Mouse (Mus musculus): ENCODE data around the gene Lrg1. TPM values are rescaled to one million over a fixed set of nuclear protein-coding genes. Genes with fewer than 3 reads are reported as not detected.

Gene Lrg1
- polyA plus RNA-seq, 1 experiment: 2.6 TPM

GRCm38 (mm10) chr17:56139355-56139754 lies 17.6 kb upstream of the Lrg1 start:
- Histone ChIP-seq H3K27ac (ENCODE audit: insufficient read depth, low read length) (peak overlapping the region; percentile 59; the same call in 1 of the 2 replicates), H3K4me1 (ENCODE audit: control insufficient read depth, insufficient read depth, low read length) (peaks cover 5% of the 10 kb centered on the region; the same call in 1 of the 2 replicates), H3K4me3 (ENCODE audit: insufficient read depth, low read length) (peak overlapping the region; percentile 96)
- TF ChIP-seq CTCF (IDR thresholded peaks at IDR 0.05; ENCODE audit: extremely low read depth, insufficient read depth, low read length) (no peak), POLR2A (IDR thresholded peaks at IDR 0.05; ENCODE audit: extremely low read depth, insufficient read depth, low read length) (no peak)

GRCm38 (mm10) chr17:56137839-56138613 lies 16.2 kb upstream of the Lrg1 start:
- peak overlapping the region; percentile 96 for H3K4me3 ChIP-seq (ENCODE audit: insufficient read depth, low read length)
- H3K4me1 ChIP-seq (ENCODE audit: control insufficient read depth, insufficient read depth, low read length): peaks cover 6% of the 10 kb centered on the region; the same call in 1 of the 2 replicates
- TF ChIP-seq POLR2A (IDR thresholded peaks at IDR 0.05; ENCODE audit: extremely low read depth, insufficient read depth, low read length): no peak
- TF ChIP-seq CTCF (IDR thresholded peaks at IDR 0.05; ENCODE audit: extremely low read depth, insufficient read depth, low read length): no peak
- no peak overlapping the region for H3K27ac ChIP-seq (ENCODE audit: insufficient read depth, low read length)

DNA sequence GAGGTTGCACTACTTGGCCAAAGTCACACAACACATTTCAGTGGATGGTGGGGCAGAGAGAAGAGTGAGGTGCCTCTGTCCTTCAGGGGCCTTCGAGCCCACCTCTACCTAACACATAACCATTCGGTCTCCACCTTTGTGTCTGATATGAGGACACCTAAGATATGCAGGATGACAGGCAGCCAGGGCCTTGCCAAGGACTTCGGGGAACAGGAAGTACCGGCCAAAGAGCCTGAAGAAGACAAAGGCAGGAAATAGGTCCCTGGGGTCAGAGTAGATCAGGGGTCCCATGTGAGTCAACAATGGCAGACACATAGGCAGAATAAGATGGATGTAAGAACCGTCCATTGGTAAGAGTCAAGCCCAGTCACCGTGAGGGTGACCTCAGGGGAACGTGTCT lies 14.8 kb upstream of the Lrg1 start:
- H3K4me1 ChIP-seq (ENCODE audit: control insufficient read depth, insufficient read depth, low read length): peaks cover 6% of the 10 kb centered on the region; the same call in 1 of the 2 replicates
- no peak for TF ChIP-seq POLR2A (IDR thresholded peaks at IDR 0.05; ENCODE audit: extremely low read depth, insufficient read depth, low read length)
- no peak for TF ChIP-seq CTCF (IDR thresholded peaks at IDR 0.05; ENCODE audit: extremely low read depth, insufficient read depth, low read length)
- no peak overlapping the region for H3K4me3 ChIP-seq (ENCODE audit: insufficient read depth, low read length)
- no peak overlapping the region for H3K27ac ChIP-seq (ENCODE audit: insufficient read depth, low read length)

DNA sequence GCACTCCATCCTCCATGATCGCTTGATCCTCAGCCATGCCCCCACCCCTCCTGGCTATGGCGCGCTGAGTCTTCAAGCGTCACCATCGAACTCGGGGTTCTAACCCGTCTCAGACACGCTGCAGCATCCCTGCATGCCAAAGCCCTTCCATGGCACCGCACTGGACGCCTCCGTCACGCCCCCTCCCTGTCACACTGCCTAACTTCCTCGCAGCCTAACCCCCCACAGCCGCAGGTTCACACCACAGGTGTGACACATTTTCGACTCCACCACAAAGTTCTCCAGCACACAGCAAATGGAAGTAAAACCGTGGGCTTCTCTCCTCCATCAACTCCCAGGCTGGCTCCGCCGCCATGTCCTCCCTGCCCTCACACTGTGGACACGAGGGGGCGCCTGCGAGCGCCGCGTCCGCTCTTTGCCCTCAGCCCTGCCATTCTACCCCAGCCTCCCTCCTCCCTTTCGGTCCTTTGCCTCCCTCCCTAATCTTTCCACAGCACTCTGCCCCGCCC lies 12.7 kb upstream of the Lrg1 start:
- H3K27ac ChIP-seq (ENCODE audit: insufficient read depth, low read length): peak overlapping the region; percentile 36
- H3K4me3 ChIP-seq (ENCODE audit: insufficient read depth, low read length): 0 out of 2 replicates have a peak overlapping the region, but pooled peaks have one; percentile 1
- TF ChIP-seq CTCF (IDR thresholded peaks at IDR 0.05; ENCODE audit: extremely low read depth, insufficient read depth, low read length): peak; percentile 57
- no peak for TF ChIP-seq POLR2A (IDR thresholded peaks at IDR 0.05; ENCODE audit: extremely low read depth, insufficient read depth, low read length)
- peaks cover 6% of the 10 kb centered on the region; the same call in 1 of the 2 replicates for H3K4me1 ChIP-seq (ENCODE audit: control insufficient read depth, insufficient read depth, low read length)

- Histone ChIP-seq H3K4me1 (ENCODE audit: control insufficient read depth, insufficient read depth, low read length) (peaks cover 6% of the 10 kb centered on the region; the same call in 1 of the 2 replicates), H3K27ac (ENCODE audit: insufficient read depth, low read length) (peak overlapping the region; percentile 76), H3K4me3 (ENCODE audit: insufficient read depth, low read length) (0 out of 2 replicates have a peak overlapping the region, but pooled peaks have one; percentile 2)
- TF ChIP-seq POLR2A (IDR thresholded peaks at IDR 0.05; ENCODE audit: extremely low read depth, insufficient read depth, low read length) (no peak), CTCF (IDR thresholded peaks at IDR 0.05; ENCODE audit: extremely low read depth, insufficient read depth, low read length) (no peak)
Observed at GRCm38 (mm10) chr17:56133457-56134363, 11.9 kb upstream of the Lrg1 start.

- no peak overlapping the region for H3K27ac ChIP-seq (ENCODE audit: insufficient read depth, low read length)
- TF ChIP-seq CTCF (IDR thresholded peaks at IDR 0.05; ENCODE audit: extremely low read depth, insufficient read depth, low read length) (peak; percentile 77), POLR2A (IDR thresholded peaks at IDR 0.05; ENCODE audit: extremely low read depth, insufficient read depth, low read length) (no peak)
- H3K4me3 ChIP-seq (ENCODE audit: insufficient read depth, low read length): no peak overlapping the region
- H3K4me1 ChIP-seq (ENCODE audit: control insufficient read depth, insufficient read depth, low read length): peaks cover 6% of the 10 kb centered on the region; the same call in 1 of the 2 replicates
Observed at GRCm38 (mm10) chr17:56132661-56133060, 10.9 kb upstream of the Lrg1 start.

DNA sequence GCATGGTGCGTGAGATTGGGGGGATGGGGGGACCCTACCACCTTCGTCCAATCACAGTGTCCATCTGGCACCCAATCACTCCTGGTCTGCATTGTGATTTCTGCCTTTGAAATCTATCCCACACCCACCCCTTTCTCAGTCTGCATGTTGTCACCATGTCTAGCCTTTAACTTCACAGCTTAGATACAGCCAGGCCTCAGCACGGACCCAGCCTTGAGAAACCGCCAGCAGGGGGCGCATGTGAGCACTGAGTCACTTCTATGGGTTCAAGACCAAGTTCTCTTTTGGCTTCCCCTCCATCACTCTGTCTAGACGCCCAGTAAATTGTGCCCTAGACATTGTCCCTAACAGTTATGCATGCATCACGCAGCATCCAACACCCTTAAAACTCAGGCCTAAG lies 10.0 kb upstream of the Lrg1 start:
- H3K4me1 ChIP-seq (ENCODE audit: control insufficient read depth, insufficient read depth, low read length): peaks cover 6% of the 10 kb centered on the region; the same call in 1 of the 2 replicates
- no peak overlapping the region for H3K27ac ChIP-seq (ENCODE audit: insufficient read depth, low read length)
- peak; percentile 74 for TF ChIP-seq CTCF (IDR thresholded peaks at IDR 0.05; ENCODE audit: extremely low read depth, insufficient read depth, low read length)
- no peak for TF ChIP-seq POLR2A (IDR thresholded peaks at IDR 0.05; ENCODE audit: extremely low read depth, insufficient read depth, low read length)
- H3K4me3 ChIP-seq (ENCODE audit: insufficient read depth, low read length): no peak overlapping the region

DNA sequence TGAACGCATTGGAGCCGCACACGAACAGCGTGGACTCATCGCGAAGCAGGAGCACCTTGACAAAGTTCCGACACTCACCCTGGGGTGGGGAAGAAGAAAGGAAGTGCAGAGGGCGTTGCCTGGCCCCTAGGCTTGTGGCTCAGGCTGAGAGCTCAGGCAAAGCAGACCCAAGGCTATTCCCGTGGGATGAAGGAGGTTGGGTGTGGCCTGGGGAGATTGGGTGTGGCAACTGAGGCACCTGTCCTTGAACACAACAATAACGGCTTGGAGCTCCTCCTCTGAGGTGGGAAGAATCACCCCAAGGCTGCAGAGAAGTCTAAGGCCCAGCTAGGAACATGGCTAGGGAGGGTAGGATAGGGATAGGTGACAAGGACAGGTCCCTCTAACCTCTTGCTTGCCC lies 9.3 kb upstream of the Lrg1 start:
- H3K27ac ChIP-seq (ENCODE audit: insufficient read depth, low read length): no peak overlapping the region
- H3K4me1 ChIP-seq (ENCODE audit: control insufficient read depth, insufficient read depth, low read length): peaks cover 6% of the 10 kb centered on the region; the same call in 1 of the 2 replicates
- no peak overlapping the region for H3K4me3 ChIP-seq (ENCODE audit: insufficient read depth, low read length)
- TF ChIP-seq CTCF (IDR thresholded peaks at IDR 0.05; ENCODE audit: extremely low read depth, insufficient read depth, low read length) (no peak), POLR2A (IDR thresholded peaks at IDR 0.05; ENCODE audit: extremely low read depth, insufficient read depth, low read length) (no peak)

- Histone ChIP-seq H3K27ac (ENCODE audit: insufficient read depth, low read length) (no peak overlapping the region), H3K4me3 (ENCODE audit: insufficient read depth, low read length) (no peak overlapping the region), H3K4me1 (ENCODE audit: control insufficient read depth, insufficient read depth, low read length) (no peaks in the 10 kb centered on the region)
- no peak for TF ChIP-seq POLR2A (IDR thresholded peaks at IDR 0.05; ENCODE audit: extremely low read depth, insufficient read depth, low read length)
- no peak for TF ChIP-seq CTCF (IDR thresholded peaks at IDR 0.05; ENCODE audit: extremely low read depth, insufficient read depth, low read length)
Observed at GRCm38 (mm10) chr17:56128246-56128645, 6.4 kb upstream of the Lrg1 start.
